Mouse (Mus musculus) spleen, postnatal 36 days (tissue): ENCODE data around the gene Prune1.
"Not testable (repeated sequence)": the region's sequence is repeated elsewhere in the genome, so short reads cannot be mapped to it uniquely, and the experiment has no call there.

Experiments used
- DNase-seq, 2 experiments: peaks; one replicate each; pipeline ENCODE4 v3.0.0; 2022; ENCODE audit warnings: low spot score in 2 of 2, mixed read lengths in 1 of 2

Prune1 gene

GRCm38 (mm10) chr3:95213609-95213975 is 68.3 kb downstream of the Prune1 start:
- DNase-seq, result no peak

- not testable (repeated sequence) for DNase-seq
These were observed 68.8 kb downstream of the Prune1 start for GRCm38 (mm10) chr3:95212889-95213608.

- DNase-seq, result no peak
These were observed 71.3 kb downstream of the Prune1 start for GRCm38 (mm10) chr3:95210585-95210984.

- no peak for DNase-seq
These were observed 73.6 kb downstream of the Prune1 start for GRCm38 (mm10) chr3:95208286-95208685.

GRCm38 (mm10) chr3:95203880-95204279 is 78.0 kb downstream of the Prune1 start:
- DNase-seq, result no peak
